Mouse (Mus musculus) adrenal gland, adult (tissue): ENCODE results near the gene Stk35.

ENCODE experiments used
- DNase-seq, 2 experiments: peaks; one replicate each; pipeline ENCODE4 v3.0.0; 2022 to 2023; ENCODE audit warnings: low spot score in 1 of 2; ENCODE audit not compliant: inconsistent age in 2 of 2

The Stk35 gene

GRCm38 (mm10) chr2:129800271-129800903, at the start of gene Stk35:
Stk35 (plus strand) TSS chr2:129800517.
- DNase-seq, result peak; percentile 96

GRCm38 (mm10) chr2:129782046-129782445, 18.3 kb upstream of the Stk35 start:
- peak; percentile 58 to 63 for DNase-seq

- DNase-seq, result no peak
Measured at GRCm38 (mm10) chr2:129796501-129796900, 3.8 kb upstream of the Stk35 start.

GRCm38 (mm10) chr2:129797709-129798108, 2.6 kb upstream of the Stk35 start:
- no peak for DNase-seq

- no peak for DNase-seq
Measured at GRCm38 (mm10) chr2:129798410-129798809, 1.9 kb upstream of the Stk35 start.

- DNase-seq, result no peak
Measured at GRCm38 (mm10) chr2:129800904-129801230, 550 bp downstream of the Stk35 start.

- peak; percentile 91 to 99 for DNase-seq
Measured at GRCm38 (mm10) chr2:129801231-129802029, 1.1 kb downstream of the Stk35 start.

- DNase-seq, result no peak
Measured at GRCm38 (mm10) chr2:129805486-129805885, 5.2 kb downstream of the Stk35 start.

- DNase-seq, result peak in 1 of 2 experiments; percentile 52
Measured at GRCm38 (mm10) chr2:129806486-129806885, 6.2 kb downstream of the Stk35 start.

- DNase-seq, result no peak
Measured at GRCm38 (mm10) chr2:129810563-129810962, 10.2 kb downstream of the Stk35 start.

GRCm38 (mm10) chr2:129814033-129814432, 13.7 kb downstream of the Stk35 start:
- DNase-seq, result no peak

GRCm38 (mm10) chr2:129815076-129815475, 14.8 kb downstream of the Stk35 start:
- DNase-seq, result no peak

GRCm38 (mm10) chr2:129817603-129818257, 17.4 kb downstream of the Stk35 start:
- DNase-seq, result no peak

GRCm38 (mm10) chr2:129818868-129819267, 18.6 kb downstream of the Stk35 start:
- DNase-seq, result peak; percentile 33 to 52

- DNase-seq, result peak in 1 of 2 experiments; percentile 36
Measured at GRCm38 (mm10) chr2:129819531-129819930, 19.2 kb downstream of the Stk35 start.

- peak; percentile 36 to 67 for DNase-seq
Measured at GRCm38 (mm10) chr2:129819951-129820350, 19.6 kb downstream of the Stk35 start.

- DNase-seq, result no peak
Measured at GRCm38 (mm10) chr2:129821021-129821420, 20.7 kb downstream of the Stk35 start.

GRCm38 (mm10) chr2:129821568-129821967, 21.3 kb downstream of the Stk35 start:
- no peak for DNase-seq

GRCm38 (mm10) chr2:129823310-129823709, 23.0 kb downstream of the Stk35 start:
- DNase-seq, result peak in 1 of 2 experiments; percentile 18

GRCm38 (mm10) chr2:129824254-129824653, 23.9 kb downstream of the Stk35 start:
- DNase-seq, result peak in 1 of 2 experiments; percentile 25

GRCm38 (mm10) chr2:129826141-129826540, 25.8 kb downstream of the Stk35 start:
- DNase-seq, result peak in 1 of 2 experiments; percentile 15

GRCm38 (mm10) chr2:129832993-129833392, 32.7 kb downstream of the Stk35 start:
- DNase-seq, result no peak
